16 mouse cellular contexts compared by ENCODE assay signal in genomic region chr1:72173402-72174051, GRCm38 (mm10). TPM values are rescaled to one million over a fixed set of nuclear protein-coding genes. Genes with fewer than 3 reads are reported as not detected.
DNase-seq lines count a peak whose midpoint lies in the region; ATAC-seq lines count a peak whose summit lies in the region.
"Had no signal": no experiment of that assay in that cellular context is flagged by ENCODE, and none has a peak within 500 bp of the region (broad histone marks: within the 10 kb centered on the region; RNA-seq: fewer than 3 reads in every experiment).

No protein-coding gene starts in this region.

- peaks cover 24% of the 10 kb centered on the region for H3K4me1 ChIP-seq in heart, embryonic 12.5 days (replicated peaks)
- peaks cover 2% of the 10 kb centered on the region for H3K4me1 ChIP-seq in liver, embryonic 11.5 days (replicated peaks; ENCODE audit: control insufficient read depth, insufficient read depth, low read length)
- no peaks in the 10 kb centered on the region for H3K4me1 ChIP-seq in stomach, embryonic 15.5 days
- H3K4me1 ChIP-seq in midbrain, embryonic 11.5 days (ENCODE audit: control insufficient read depth, insufficient read depth, low read length), result no peaks in the 10 kb centered on the region

- WGBS in heart, embryonic 12.5 days, result 28% methylated on average over 8 of the region's 8 CpGs
- 48% methylated on average over 8 of the region's 8 CpGs for WGBS in liver, embryonic 11.5 days
- 34% methylated on average over 8 of the region's 8 CpGs for WGBS in stomach, embryonic 15.5 days
- WGBS in midbrain, embryonic 11.5 days, result 81% methylated on average over 8 of the region's 8 CpGs

- no peaks in the 10 kb centered on the region for H3K9me3 ChIP-seq in heart, embryonic 12.5 days (replicated peaks)
- no peaks in the 10 kb centered on the region for H3K9me3 ChIP-seq in liver, embryonic 11.5 days (ENCODE audit: control insufficient read depth, low read length)
- H3K9me3 ChIP-seq in stomach, embryonic 15.5 days, result no peaks in the 10 kb centered on the region
- H3K9me3 ChIP-seq in midbrain, embryonic 11.5 days (ENCODE audit: control insufficient read depth, low read length), result no peaks in the 10 kb centered on the region
- H3K9me3 ChIP-seq: kidney, embryonic 15.5 days had no signal

- no peaks in the 10 kb centered on the region for H3K27me3 ChIP-seq in heart, embryonic 12.5 days (replicated peaks)
- no peaks in the 10 kb centered on the region for H3K27me3 ChIP-seq in liver, embryonic 11.5 days (replicated peaks; ENCODE audit: control insufficient read depth, insufficient read depth, low read length)
- no peaks in the 10 kb centered on the region for H3K27me3 ChIP-seq in stomach, embryonic 15.5 days (replicated peaks)
- no peaks in the 10 kb centered on the region for H3K27me3 ChIP-seq in midbrain, embryonic 11.5 days (ENCODE audit: control insufficient read depth, insufficient read depth, low read length)
- H3K27me3 ChIP-seq: kidney, embryonic 15.5 days had no signal

- peak; percentile 18; the same call in 1 of the 2 replicates for ATAC-seq in heart, embryonic 12.5 days (ENCODE audit: insufficient number of reproducible peaks, low FRiP score)
- ATAC-seq in liver, embryonic 11.5 days (replicated peaks; ENCODE audit: low FRiP score), result peak; percentile 72
- 0 out of 2 replicates have a peak, but pooled peaks have one; percentile 61 for ATAC-seq in stomach, embryonic 15.5 days (ENCODE audit: insufficient read depth, low FRiP score, low read depth)
- no peak for ATAC-seq in midbrain, embryonic 11.5 days (ENCODE audit: low FRiP score)
- ATAC-seq: forebrain, embryonic 14.5 days; hindbrain, postnatal 0 days had no signal

- H3K4me2 ChIP-seq in heart, embryonic 12.5 days, result no peak overlapping the region
- H3K4me2 ChIP-seq in liver, embryonic 11.5 days, result peak overlapping the region; percentile 17; the same call in 1 of the 2 replicates
- H3K4me2 ChIP-seq in stomach, embryonic 15.5 days, result no peak overlapping the region
- H3K4me2 ChIP-seq in midbrain, embryonic 11.5 days, result no peak overlapping the region
- H3K4me2 ChIP-seq: kidney, embryonic 15.5 days had no signal

- no peak overlapping the region for H3K9ac ChIP-seq in heart, embryonic 12.5 days
- no peak overlapping the region for H3K9ac ChIP-seq in liver, embryonic 11.5 days (ENCODE audit: low read depth, low read length)
- H3K9ac ChIP-seq in stomach, embryonic 15.5 days, result no peak overlapping the region
- H3K9ac ChIP-seq in midbrain, embryonic 11.5 days (ENCODE audit: low read length), result no peak overlapping the region
- H3K9ac ChIP-seq: kidney, embryonic 15.5 days had no signal

- H3K27ac ChIP-seq in heart, embryonic 12.5 days (ENCODE audit: poor library complexity, severe bottlenecking), result no peak overlapping the region
- H3K27ac ChIP-seq in liver, embryonic 11.5 days (ENCODE audit: low read depth, low read length), result no peak overlapping the region
- no peak overlapping the region for H3K27ac ChIP-seq in stomach, embryonic 15.5 days
- no peak overlapping the region for H3K27ac ChIP-seq in midbrain, embryonic 11.5 days (ENCODE audit: low read depth, low read length)
- H3K27ac ChIP-seq: hindbrain, postnatal 0 days; kidney, embryonic 15.5 days had no signal

- no peaks in the 10 kb centered on the region for H3K36me3 ChIP-seq in heart, embryonic 12.5 days
- no peaks in the 10 kb centered on the region for H3K36me3 ChIP-seq in liver, embryonic 11.5 days (ENCODE audit: control insufficient read depth, insufficient read depth, low read length)
- H3K36me3 ChIP-seq in stomach, embryonic 15.5 days, result no peaks in the 10 kb centered on the region
- H3K36me3 ChIP-seq in midbrain, embryonic 11.5 days (ENCODE audit: control insufficient read depth, insufficient read depth, low read length), result no peaks in the 10 kb centered on the region
- H3K36me3 ChIP-seq: kidney, embryonic 15.5 days had no signal

- DNase-seq in heart, adult 9 months (ENCODE audit: low spot score in 2 of 2), result no peak
- DNase-seq in NIH3T3 (ENCODE audit: low read depth), result peak; percentile 14
- no peak for DNase-seq in liver, embryonic 11.5 days (ENCODE audit: low spot score)
- no peak for DNase-seq in midbrain, embryonic 11.5 days (ENCODE audit: low spot score, missing footprints)
- DNase-seq in thymus, postnatal 10 days (ENCODE audit: low spot score in 2 of 2), result no peak
- no peak for DNase-seq in left cerebral cortex, adult 18-20 months (ENCODE audit: low spot score in 2 of 2)
- DNase-seq: adrenal gland, postnatal 25 days; embryo, embryonic 11 days; heart, postnatal 10 days; layer of hippocampus, adult 9-11 months; midbrain, embryonic 14.5 days had no signal

- H3K4me3 ChIP-seq in heart, embryonic 12.5 days, result no peak overlapping the region
- no peak overlapping the region for H3K4me3 ChIP-seq in liver, embryonic 11.5 days (ENCODE audit: low read depth, low read length)
- H3K4me3 ChIP-seq in stomach, embryonic 15.5 days (replicated peaks), result no peak overlapping the region
- no peak overlapping the region for H3K4me3 ChIP-seq in midbrain, embryonic 11.5 days (ENCODE audit: low read depth, low read length)
- H3K4me3 ChIP-seq: kidney, embryonic 15.5 days had no signal

RNA-seq across cellular contexts. Expression of gene Mreg, which starts 38.6 kb away (rescaled TPM):
- 5.1 and 5.8 TPM in 2 replicates for polyA plus RNA-seq in heart, embryonic 12.5 days (2016; fragmentation: Nextera tagmentation; extraction: Ambion mirVana)
- polyA plus RNA-seq in liver, embryonic 11.5 days (2014; fragmentation: Nextera tagmentation; extraction: Ambion mirVana), result 6.8 and 7.1 TPM in 2 replicates
- polyA plus RNA-seq in stomach, embryonic 15.5 days (2015; fragmentation: Nextera tagmentation; extraction: Ambion mirVana), result 8.5 and 9.7 TPM in 2 replicates
- polyA plus RNA-seq in midbrain, embryonic 11.5 days (2014; fragmentation: Nextera tagmentation; extraction: Ambion mirVana), result 5.5 and 6.3 TPM in 2 replicates
- 1 to 10 TPM; 5.2 to 6.1 TPM for total RNA-seq in left cerebral cortex, adult 18-20 months (2021)
